Mouse (Mus musculus): ENCODE results near the gene Fabp3. TPM values are rescaled to one million over a fixed set of nuclear protein-coding genes. Genes with fewer than 3 reads are reported as not detected.
A peak's percentile ranks its signal among the peaks of the same experiment; 100 is the strongest.

Gene Fabp3
- polyA plus RNA-seq, 1 experiment from 2014 or later = 11.3 TPM

DNA sequence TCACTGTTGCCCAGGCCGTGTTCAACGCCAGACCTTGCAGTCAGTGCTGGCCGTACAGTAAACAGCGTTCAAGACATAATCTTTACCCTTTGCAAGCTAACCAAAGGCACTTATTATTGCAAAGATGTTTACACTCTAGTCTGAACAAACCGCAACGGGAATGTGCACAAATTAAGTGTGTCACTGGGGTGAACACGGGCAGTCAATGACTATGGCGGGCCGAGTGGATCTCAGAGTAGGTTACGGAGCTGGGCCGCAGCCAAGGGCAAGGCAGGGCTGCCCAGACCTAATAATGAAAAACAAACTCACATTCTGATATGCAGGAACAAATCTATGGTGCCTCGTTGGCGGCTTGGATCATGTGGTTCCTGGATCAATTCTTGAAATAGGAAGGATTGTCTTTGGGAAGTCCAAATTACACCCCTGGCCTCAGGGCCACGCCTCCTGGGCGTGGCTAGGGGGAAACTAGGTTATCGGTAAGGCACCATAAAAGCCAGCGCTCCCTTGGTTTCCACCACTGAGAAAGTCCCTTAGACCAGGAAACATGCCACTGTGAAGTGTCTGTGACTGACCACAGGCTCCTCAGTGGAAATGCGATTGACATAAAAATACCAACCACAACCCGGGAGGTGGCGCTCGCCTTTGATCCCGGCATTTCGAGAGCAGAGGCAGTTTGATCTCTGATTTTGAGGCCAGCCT is 13.2 kb upstream of the Fabp3 start:
- 49% methylated on average over 23 of the region's 23 CpGs for WGBS
- H3K9ac ChIP-seq (replicated peaks) = no peak overlapping the region
- no peak overlapping the region for H3K4me2 ChIP-seq

DNA sequence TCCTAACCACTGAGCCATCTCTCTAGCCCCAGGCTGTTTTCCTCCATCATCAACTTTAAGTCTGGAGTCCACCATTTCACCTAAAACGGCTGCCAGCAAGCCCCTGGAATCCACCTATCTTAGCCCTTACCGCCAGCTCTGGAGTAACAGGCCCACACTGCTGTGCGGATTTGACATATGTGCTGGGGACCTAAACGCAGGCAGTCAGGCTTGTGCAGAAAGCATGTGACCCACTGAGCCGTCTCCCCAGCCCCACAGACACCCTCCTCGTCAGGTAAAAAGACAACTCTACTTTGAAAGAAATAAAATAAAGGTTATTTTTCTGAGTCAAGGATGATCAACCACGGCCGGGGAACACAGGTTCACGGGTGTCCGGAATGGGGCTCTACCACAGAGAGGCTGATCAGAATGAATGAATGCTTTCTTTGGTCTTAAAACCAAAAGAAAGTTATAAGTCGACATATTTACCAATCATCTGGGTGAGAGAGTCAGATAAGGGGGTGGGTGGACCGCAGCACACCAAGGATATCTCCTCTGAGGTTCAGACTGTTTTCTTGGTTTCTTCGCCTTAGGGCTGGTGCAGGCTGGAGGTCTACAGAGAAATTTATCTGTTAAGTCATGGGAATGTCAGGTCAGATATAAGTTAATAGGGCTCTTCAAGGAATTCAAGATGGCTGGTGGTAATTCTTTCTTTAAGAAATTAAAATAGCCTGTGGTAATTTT is 12.0 kb upstream of the Fabp3 start:
- H3K4me1 ChIP-seq (replicated peaks) = no peaks in the 10 kb centered on the region
- H3K36me3 ChIP-seq = no peaks in the 10 kb centered on the region
- no peak overlapping the region for H3K4me2 ChIP-seq
- no peak overlapping the region for H3K9ac ChIP-seq (replicated peaks)
- no peak for ATAC-seq (ENCODE audit: insufficient number of reproducible peaks, insufficient read depth, low FRiP score, low TSS enrichment, low read depth)
- H3K4me3 ChIP-seq (replicated peaks) = no peak overlapping the region
- 87% methylated on average over 13 of the region's 13 CpGs for WGBS
- H3K9me3 ChIP-seq = no peaks in the 10 kb centered on the region
- no peak overlapping the region for H3K27ac ChIP-seq
- peaks cover 3% of the 10 kb centered on the region for H3K27me3 ChIP-seq

More for the DNA sequence above, 13.2 kb upstream of the Fabp3 start:
- Histone ChIP-seq H3K27ac (no peak overlapping the region), H3K4me1 (replicated peaks) (no peaks in the 10 kb centered on the region), H3K36me3 (no peaks in the 10 kb centered on the region), H3K4me3 (replicated peaks) (no peak overlapping the region), H3K9me3 (no peaks in the 10 kb centered on the region), H3K27me3 (peaks cover 3% of the 10 kb centered on the region)
- no peak for ATAC-seq (ENCODE audit: insufficient number of reproducible peaks, insufficient read depth, low FRiP score, low TSS enrichment, low read depth)

- Histone ChIP-seq H3K27me3 (peaks cover 3% of the 10 kb centered on the region), H3K36me3 (no peaks in the 10 kb centered on the region), H3K9me3 (no peaks in the 10 kb centered on the region), H3K9ac (replicated peaks) (no peak overlapping the region), H3K4me2 (no peak overlapping the region), H3K4me1 (replicated peaks) (no peaks in the 10 kb centered on the region), H3K4me3 (replicated peaks) (no peak overlapping the region), H3K27ac (no peak overlapping the region)
- no peak for ATAC-seq (ENCODE audit: insufficient number of reproducible peaks, insufficient read depth, low FRiP score, low TSS enrichment, low read depth)
- 30% methylated on average over 13 of the region's 13 CpGs for WGBS
Observed at GRCm38 (mm10) chr4:130297123-130297529, 11.3 kb upstream of the Fabp3 start.

- H3K4me2 ChIP-seq = no peak overlapping the region
- no peak for ATAC-seq (ENCODE audit: insufficient number of reproducible peaks, insufficient read depth, low FRiP score, low TSS enrichment, low read depth)
- H3K9ac ChIP-seq (replicated peaks) = no peak overlapping the region
- no peaks in the 10 kb centered on the region for H3K9me3 ChIP-seq
- WGBS = 77% methylated on average over 11 of the region's 11 CpGs
- H3K4me1 ChIP-seq (replicated peaks) = no peaks in the 10 kb centered on the region
- H3K27ac ChIP-seq = no peak overlapping the region
- peaks cover 3% of the 10 kb centered on the region for H3K27me3 ChIP-seq
- H3K36me3 ChIP-seq = no peaks in the 10 kb centered on the region
- H3K4me3 ChIP-seq (replicated peaks) = no peak overlapping the region
Observed at GRCm38 (mm10) chr4:130298877-130299628, 9.3 kb upstream of the Fabp3 start.

DNA sequence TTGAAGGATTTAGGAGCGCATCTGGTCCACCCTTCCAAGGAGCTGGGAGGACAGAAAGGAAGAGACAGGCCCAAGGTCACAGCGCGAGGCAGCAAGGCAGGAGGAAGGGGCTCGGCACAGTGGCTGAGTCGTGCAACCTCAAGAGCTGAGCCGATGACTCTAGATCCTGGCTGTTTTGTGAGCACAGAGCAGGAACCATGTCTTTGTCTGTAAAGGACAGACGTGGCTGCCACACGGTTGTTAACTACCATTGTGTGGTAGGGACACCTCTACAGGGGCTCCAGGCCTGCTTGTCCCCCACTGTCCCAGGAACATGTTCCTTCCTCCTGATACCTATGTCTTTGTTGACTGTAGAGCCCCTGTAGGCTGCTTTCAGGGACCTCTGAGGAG is 8.8 kb upstream of the Fabp3 start:
- Histone ChIP-seq H3K9me3 (no peaks in the 10 kb centered on the region), H3K4me2 (no peak overlapping the region), H3K27ac (no peak overlapping the region), H3K27me3 (peaks cover 7% of the 10 kb centered on the region), H3K36me3 (no peaks in the 10 kb centered on the region), H3K4me1 (replicated peaks) (no peaks in the 10 kb centered on the region), H3K4me3 (replicated peaks) (no peak overlapping the region), H3K9ac (replicated peaks) (no peak overlapping the region)
- WGBS = 77% methylated on average over 8 of the region's 8 CpGs
- no peak for ATAC-seq (ENCODE audit: insufficient number of reproducible peaks, insufficient read depth, low FRiP score, low TSS enrichment, low read depth)

- Histone ChIP-seq H3K9ac (replicated peaks) (no peak overlapping the region), H3K27ac (no peak overlapping the region), H3K4me3 (replicated peaks) (no peak overlapping the region), H3K36me3 (no peaks in the 10 kb centered on the region), H3K9me3 (no peaks in the 10 kb centered on the region), H3K4me1 (replicated peaks) (peaks cover 2% of the 10 kb centered on the region), H3K4me2 (no peak overlapping the region), H3K27me3 (peaks cover 29% of the 10 kb centered on the region)
- WGBS = 59% methylated on average over 12 of the region's 12 CpGs
- ATAC-seq (ENCODE audit: insufficient number of reproducible peaks, insufficient read depth, low FRiP score, low TSS enrichment, low read depth) = no peak
Observed at GRCm38 (mm10) chr4:130302285-130302870, 6.0 kb upstream of the Fabp3 start.

DNA sequence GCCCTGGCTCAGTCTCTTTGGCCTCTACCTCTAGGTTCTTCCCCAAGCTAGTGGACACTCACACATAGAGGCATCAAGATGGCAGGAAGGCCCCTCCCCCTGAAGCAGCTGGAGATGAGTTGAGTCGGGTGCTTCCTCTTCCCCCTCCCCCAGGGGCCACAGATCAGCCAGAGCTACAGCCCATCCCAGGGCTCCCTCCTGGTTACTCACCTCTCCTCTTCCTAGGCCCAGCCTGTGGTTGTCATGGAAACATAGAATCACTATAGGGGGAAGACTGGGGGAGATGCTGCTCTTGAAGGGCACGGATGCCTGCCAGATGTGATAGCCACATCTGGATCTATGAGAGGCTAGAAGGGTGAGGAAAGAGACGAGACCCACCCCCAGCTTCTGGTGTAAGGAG is 3.6 kb upstream of the Fabp3 start:
- H3K4me3 ChIP-seq (replicated peaks) = no peak overlapping the region
- no peak overlapping the region for H3K9ac ChIP-seq (replicated peaks)
- no peak overlapping the region for H3K27ac ChIP-seq
- no peak for ATAC-seq (ENCODE audit: insufficient number of reproducible peaks, insufficient read depth, low FRiP score, low TSS enrichment, low read depth)
- WGBS = 23% methylated on average over 3 of the region's 3 CpGs
- no peaks in the 10 kb centered on the region for H3K36me3 ChIP-seq
- peaks cover 22% of the 10 kb centered on the region for H3K4me1 ChIP-seq (replicated peaks)
- H3K9me3 ChIP-seq = no peaks in the 10 kb centered on the region
- H3K27me3 ChIP-seq = peaks cover 53% of the 10 kb centered on the region
- no peak overlapping the region for H3K4me2 ChIP-seq

DNA sequence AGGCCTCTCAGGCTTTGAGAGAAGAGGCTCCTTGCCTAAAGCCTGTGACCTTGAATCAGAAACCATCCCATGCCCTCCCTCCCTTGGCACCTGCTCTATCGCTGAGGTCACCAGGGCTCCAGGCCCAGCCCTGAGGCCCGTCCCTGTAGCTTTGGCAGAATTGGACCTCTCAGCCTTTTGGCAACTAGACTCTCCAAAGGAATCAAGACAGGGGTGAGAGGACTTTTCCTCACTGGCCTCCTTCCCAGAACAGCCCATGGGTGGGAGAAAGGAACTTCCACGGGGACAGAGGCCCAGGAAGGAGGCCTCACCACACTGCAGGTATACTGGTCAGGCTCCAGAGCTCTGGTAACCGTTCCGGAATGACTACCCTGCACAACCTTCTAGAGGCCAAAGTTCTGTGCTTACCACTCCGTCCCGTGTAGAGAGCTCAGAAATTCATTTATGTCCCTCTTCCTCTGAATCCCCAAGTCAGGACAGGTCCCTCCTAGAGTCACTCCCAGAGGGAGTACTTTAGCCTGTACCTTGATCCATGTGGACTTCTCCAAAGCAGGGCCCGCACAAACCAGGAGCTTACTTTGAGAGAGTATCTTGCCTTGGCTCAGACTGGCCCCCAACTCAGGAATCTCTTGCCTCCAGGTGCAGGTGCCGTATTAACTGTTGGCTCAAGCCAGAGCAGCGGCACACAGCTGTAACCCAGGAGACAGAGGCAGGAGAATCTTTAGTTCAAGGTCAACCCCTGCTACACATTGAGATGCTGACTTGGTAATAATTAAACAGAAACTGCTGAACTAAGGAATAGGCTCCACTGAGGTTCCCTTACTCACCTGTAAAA is 1.4 kb upstream of the Fabp3 start:
- Histone ChIP-seq H3K4me2 (peak overlapping the region; percentile 94; the same call in 1 of the 2 replicates), H3K9ac (replicated peaks) (no peak overlapping the region; the same call in 1 of the 2 replicates), H3K27me3 (peaks cover 73% of the 10 kb centered on the region), H3K27ac (no peak overlapping the region), H3K36me3 (no peaks in the 10 kb centered on the region), H3K4me3 (replicated peaks) (0 out of 2 replicates have a peak overlapping the region, but pooled peaks have one; percentile 50), H3K9me3 (no peaks in the 10 kb centered on the region), H3K4me1 (replicated peaks) (peaks cover 22% of the 10 kb centered on the region)
- WGBS = 73% methylated on average over 10 of the region's 10 CpGs
- ATAC-seq (ENCODE audit: insufficient number of reproducible peaks, insufficient read depth, low FRiP score, low TSS enrichment, low read depth) = no peak

DNA sequence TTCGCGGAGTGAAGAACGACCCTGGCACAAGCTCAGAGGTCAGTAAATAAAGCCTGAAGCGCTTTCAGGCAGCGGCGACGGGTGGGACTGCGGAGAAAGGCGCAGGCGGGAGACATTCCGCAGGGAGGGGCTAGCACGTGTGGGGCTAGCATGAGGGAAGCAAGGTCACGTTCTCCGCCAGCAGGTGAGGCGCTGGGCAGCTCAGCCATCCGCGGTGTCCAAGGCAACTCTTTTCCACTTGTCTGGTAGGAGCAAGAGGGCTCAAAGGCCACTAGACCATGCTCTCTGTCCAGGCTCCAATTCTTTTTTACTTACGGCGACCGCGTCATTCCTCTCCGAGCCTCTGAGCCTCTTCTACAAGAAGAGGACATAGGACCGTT is 554 bp upstream of the Fabp3 start:
- H3K36me3 ChIP-seq = 0 out of 2 replicates have a peak, but pooled peaks cover 1% of the 10 kb centered on the region
- H3K4me1 ChIP-seq (replicated peaks) = peaks cover 22% of the 10 kb centered on the region
- peak overlapping the region; percentile 94 for H3K4me2 ChIP-seq
- no peak overlapping the region; the same call in 1 of the 2 replicates for H3K9ac ChIP-seq (replicated peaks)
- H3K9me3 ChIP-seq = no peaks in the 10 kb centered on the region
- under 1% methylated on average over 23 of the region's 23 CpGs for WGBS
- H3K27me3 ChIP-seq = peaks cover 73% of the 10 kb centered on the region
- no peak overlapping the region for H3K27ac ChIP-seq
- peak overlapping the region; percentile 50 for H3K4me3 ChIP-seq (replicated peaks)
- no peak for ATAC-seq (ENCODE audit: insufficient number of reproducible peaks, insufficient read depth, low FRiP score, low TSS enrichment, low read depth)

- no peak for ATAC-seq (ENCODE audit: insufficient number of reproducible peaks, insufficient read depth, low FRiP score, low TSS enrichment, low read depth)
- WGBS = 45% methylated on average over 8 of the region's 8 CpGs
- no peak overlapping the region for H3K27ac ChIP-seq
- H3K9me3 ChIP-seq = no peaks in the 10 kb centered on the region
- H3K27me3 ChIP-seq = peaks cover 73% of the 10 kb centered on the region
- H3K4me3 ChIP-seq (replicated peaks) = peak overlapping the region; percentile 50
- peaks cover 13% of the 10 kb centered on the region; the same call in 1 of the 2 replicates for H3K36me3 ChIP-seq
- peaks cover 22% of the 10 kb centered on the region for H3K4me1 ChIP-seq (replicated peaks)
- peak overlapping the region; percentile 94 for H3K4me2 ChIP-seq
- H3K9ac ChIP-seq (replicated peaks) = no peak overlapping the region
Observed at GRCm38 (mm10) chr4:130309254-130309653, 859 bp downstream of the Fabp3 start.
